Mouse (Mus musculus): ENCODE measurements at regions not wholly inside any gene's neighbourhood (a gene's known extent, or its start where the extent isn't known, plus 50 kb on each side); places are given as distances from the start of the nearest gene placed in this dataset.

GRCm38 (mm10) chr12:15392641-15393040 is 424.1 kb downstream of the Trib2 start:
- no peak for DNase-seq

GRCm38 (mm10) chr12:15388574-15388973 is 428.1 kb downstream of the Trib2 start:
- no peak for DNase-seq

- DNase-seq, result no peak
Observed at GRCm38 (mm10) chr12:15357808-15358207, 458.9 kb downstream of the Trib2 start.

GRCm38 (mm10) chr12:15320697-15321449 is 495.8 kb downstream of the Trib2 start:
- DNase-seq, result no peak

GRCm38 (mm10) chr12:15319647-15320046 is 497.1 kb downstream of the Trib2 start:
- no peak for DNase-seq

- no peak for DNase-seq
Observed at GRCm38 (mm10) chr12:15294898-15295297, 521.8 kb downstream of the Trib2 start.

- DNase-seq, result no peak
Observed at GRCm38 (mm10) chr12:15262165-15262564, 554.6 kb downstream of the Trib2 start.

- no peak for DNase-seq
Observed at GRCm38 (mm10) chr12:15261604-15262003, 555.1 kb downstream of the Trib2 start.

GRCm38 (mm10) chr12:15260907-15261415 is 555.8 kb downstream of the Trib2 start:
- DNase-seq, result no peak

- no peak for DNase-seq
Observed at GRCm38 (mm10) chr12:15244966-15245365, 571.8 kb downstream of the Trib2 start.

- DNase-seq, result no peak
Observed at GRCm38 (mm10) chr12:15222497-15223170, 594.1 kb downstream of the Trib2 start.

GRCm38 (mm10) chr12:15218504-15218903 is 598.2 kb downstream of the Trib2 start:
- DNase-seq, result no peak

GRCm38 (mm10) chr12:15216180-15216579 is 600.5 kb downstream of the Trib2 start:
- no peak for DNase-seq

- no peak for DNase-seq
Observed at GRCm38 (mm10) chr12:15174411-15175041, 642.2 kb downstream of the Trib2 start.

- no peak for DNase-seq
Observed at GRCm38 (mm10) chr12:15162605-15163004, 654.1 kb downstream of the Trib2 start.

- no peak for DNase-seq
Observed at GRCm38 (mm10) chr12:15161864-15162263, 654.9 kb downstream of the Trib2 start.

GRCm38 (mm10) chr12:15160478-15160998 is 656.2 kb downstream of the Trib2 start:
- DNase-seq, result no peak

GRCm38 (mm10) chr12:15146398-15146797 is 670.3 kb downstream of the Trib2 start:
- no peak for DNase-seq

GRCm38 (mm10) chr12:15137039-15137438 is 679.7 kb downstream of the Trib2 start:
- no peak for DNase-seq

GRCm38 (mm10) chr12:15124179-15124578 is 692.5 kb downstream of the Trib2 start:
- no peak for DNase-seq

GRCm38 (mm10) chr12:15122586-15123212 is 694.0 kb downstream of the Trib2 start:
- no peak for DNase-seq

- no peak for DNase-seq
Observed at GRCm38 (mm10) chr12:15115556-15115955, 701.2 kb downstream of the Trib2 start.

Data from adrenal gland, postnatal 14 days (tissue).